Mouse (Mus musculus): ENCODE data around the gene Ints1.

The Ints1 gene

GRCm38 (mm10) chr5:139702905-139703304, 72.6 kb downstream of the Ints1 start:
- DNase-seq = no peak

GRCm38 (mm10) chr5:139702236-139702635, 73.2 kb downstream of the Ints1 start:
- no peak for DNase-seq
